Mouse (Mus musculus): ENCODE results near the gene Rab1b. TPM values are rescaled to one million over a fixed set of nuclear protein-coding genes. Genes with fewer than 3 reads are reported as not detected.
"Not testable (repeated sequence)": the region's sequence is repeated elsewhere in the genome, so short reads cannot be mapped to it uniquely, and the experiment has no call there.

Rab1b gene
- 246 and 252 TPM in 2 replicates for polyA plus RNA-seq (2014; fragmentation: Nextera tagmentation; extraction: Ambion mirVana)

DNA sequence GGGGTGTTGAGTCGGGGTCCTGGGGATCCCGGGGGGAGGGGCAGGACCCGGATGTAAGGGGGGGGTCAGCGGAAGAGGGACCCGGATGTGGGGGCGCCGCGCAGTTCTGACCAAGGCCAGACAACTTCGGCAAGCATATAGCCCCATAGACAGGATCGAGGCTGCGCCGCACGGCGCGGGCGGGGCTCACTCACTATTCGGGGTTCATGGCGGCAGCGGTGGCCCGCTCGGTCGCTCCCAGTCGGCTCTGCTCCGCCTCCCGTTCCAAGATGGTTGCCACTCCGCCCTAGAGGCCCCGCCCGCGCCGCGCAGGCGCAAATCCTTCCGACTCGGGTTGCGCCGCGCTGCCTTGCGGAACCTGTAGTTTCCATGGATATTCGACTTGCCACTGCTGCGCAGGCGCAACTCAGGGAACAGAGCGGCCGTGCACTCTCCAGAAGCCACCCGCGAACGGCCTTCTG lies at the start of gene Rab1b:
Rab1b (minus strand) TSS at position 342 of the 461 bp plus-strand sequence.
- peak within 1 kb of the TSS; percentile 86 for H3K4me3 ChIP-seq (ENCODE audit: low read depth, low read length)
- no peaks in the 10 kb centered on the region for H3K9me3 ChIP-seq (ENCODE audit: control insufficient read depth, low read length)
- peak within 1 kb of the TSS; percentile 91 for H3K27ac ChIP-seq (ENCODE audit: low read depth)
- peak; percentile 91 for ATAC-seq (replicated peaks; ENCODE audit: low FRiP score, low TSS enrichment, low read depth)
- peak within 1 kb of the TSS; percentile 85 for H3K9ac ChIP-seq (ENCODE audit: low read length)
- peak; percentile 95 for DNase-seq (ENCODE audit: low spot score)
- no peaks in the 10 kb centered on the region for H3K27me3 ChIP-seq (replicated peaks; ENCODE audit: control insufficient read depth, insufficient read depth, low read length)
- peaks cover 17% of the 10 kb centered on the region for H3K4me1 ChIP-seq (replicated peaks; ENCODE audit: control insufficient read depth, insufficient read depth, low read length)
- H3K36me3 ChIP-seq (ENCODE audit: control insufficient read depth, insufficient read depth, low read length) = peaks cover 66% of the 10 kb centered on the region
- WGBS = under 1% methylated on average over 46 of the region's 46 CpGs
- H3K4me2 ChIP-seq (ENCODE audit: low read length) = peak within 1 kb of the TSS; percentile 78

DNA sequence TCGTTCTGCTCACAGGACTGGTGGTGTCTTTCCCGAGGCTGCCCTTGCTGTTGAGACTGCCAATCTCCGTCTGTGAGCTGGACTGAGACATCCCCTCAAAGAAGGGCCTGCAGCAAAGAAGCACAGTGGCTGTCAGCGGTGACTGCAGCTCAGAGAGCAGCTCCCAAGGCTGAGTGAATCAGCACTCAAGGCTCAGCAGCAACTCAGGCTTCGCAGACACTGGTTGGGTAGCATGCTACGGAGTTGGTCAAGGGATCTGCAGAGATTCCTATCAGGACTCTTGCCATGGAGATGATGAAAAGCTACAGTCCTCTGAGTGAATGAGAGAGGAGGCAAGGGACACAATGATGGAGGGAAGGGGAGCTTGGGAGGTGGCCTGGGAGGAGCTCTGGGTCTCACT lies 45.4 kb upstream of the Rab1b start:
- H3K27me3 ChIP-seq (replicated peaks; ENCODE audit: control insufficient read depth, insufficient read depth, low read length) = no peaks in the 10 kb centered on the region
- ATAC-seq (replicated peaks; ENCODE audit: low FRiP score, low TSS enrichment, low read depth) (no peak), DNase-seq (ENCODE audit: low spot score) (no peak)
- WGBS = 92% methylated on average over 6 of the region's 6 CpGs
- H3K27ac ChIP-seq (ENCODE audit: low read depth) = no peak overlapping the region
- H3K9me3 ChIP-seq (ENCODE audit: control insufficient read depth, low read length) = no peaks in the 10 kb centered on the region
- H3K4me2 ChIP-seq (ENCODE audit: low read length) = no peak overlapping the region
- H3K4me1 ChIP-seq (replicated peaks; ENCODE audit: control insufficient read depth, insufficient read depth, low read length) = no peaks in the 10 kb centered on the region
- H3K4me3 ChIP-seq (ENCODE audit: low read depth, low read length) = no peak overlapping the region
- no peak overlapping the region for H3K9ac ChIP-seq (ENCODE audit: low read length)
- H3K36me3 ChIP-seq (ENCODE audit: control insufficient read depth, insufficient read depth, low read length) = peaks cover 30% of the 10 kb centered on the region

GRCm38 (mm10) chr19:5151741-5152140 lies 44.9 kb upstream of the Rab1b start:
- no peak for DNase-seq (ENCODE audit: low spot score)
- H3K27ac ChIP-seq (ENCODE audit: low read depth) = no peak overlapping the region
- no peak overlapping the region for H3K9ac ChIP-seq (ENCODE audit: low read length)
- H3K4me1 ChIP-seq (replicated peaks; ENCODE audit: control insufficient read depth, insufficient read depth, low read length) = no peaks in the 10 kb centered on the region
- no peak overlapping the region for H3K4me2 ChIP-seq (ENCODE audit: low read length)
- no peaks in the 10 kb centered on the region for H3K9me3 ChIP-seq (ENCODE audit: control insufficient read depth, low read length)
- peaks cover 33% of the 10 kb centered on the region for H3K36me3 ChIP-seq (ENCODE audit: control insufficient read depth, insufficient read depth, low read length)
- 87% methylated on average over 5 of the region's 5 CpGs for WGBS
- H3K27me3 ChIP-seq (replicated peaks; ENCODE audit: control insufficient read depth, insufficient read depth, low read length) = no peaks in the 10 kb centered on the region
- no peak for ATAC-seq (replicated peaks; ENCODE audit: low FRiP score, low TSS enrichment, low read depth)
- no peak overlapping the region for H3K4me3 ChIP-seq (ENCODE audit: low read depth, low read length)

DNA sequence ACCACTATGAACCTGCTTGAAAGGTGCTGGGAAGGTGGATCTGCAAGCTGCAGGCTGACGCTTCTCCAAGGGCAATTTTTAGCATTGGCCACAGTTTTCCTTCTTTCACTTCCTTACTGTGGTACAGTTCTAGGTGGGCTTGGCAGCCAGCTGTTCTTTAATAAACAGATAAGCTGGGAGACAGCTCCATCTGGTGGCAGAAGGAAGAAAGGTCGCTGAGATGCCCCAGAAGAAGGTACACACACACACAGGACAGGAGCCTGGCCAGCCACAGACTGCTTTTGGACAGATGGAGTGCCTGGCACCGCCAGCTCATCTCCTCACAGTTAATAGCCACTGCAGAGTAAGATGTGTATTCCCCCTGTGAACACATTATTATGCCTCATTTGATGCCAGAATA lies 44.5 kb upstream of the Rab1b start:
- no peaks in the 10 kb centered on the region for H3K27me3 ChIP-seq (replicated peaks; ENCODE audit: control insufficient read depth, insufficient read depth, low read length)
- peaks cover 37% of the 10 kb centered on the region for H3K36me3 ChIP-seq (ENCODE audit: control insufficient read depth, insufficient read depth, low read length)
- 50% methylated on average over 3 of the region's 3 CpGs for WGBS
- H3K9ac ChIP-seq (ENCODE audit: low read length) = no peak overlapping the region
- no peak overlapping the region for H3K27ac ChIP-seq (ENCODE audit: low read depth)
- no peaks in the 10 kb centered on the region for H3K9me3 ChIP-seq (ENCODE audit: control insufficient read depth, low read length)
- H3K4me1 ChIP-seq (replicated peaks; ENCODE audit: control insufficient read depth, insufficient read depth, low read length) = no peaks in the 10 kb centered on the region
- no peak overlapping the region for H3K4me3 ChIP-seq (ENCODE audit: low read depth, low read length)
- DNase-seq (ENCODE audit: low spot score) = peak; percentile 70
- no peak overlapping the region for H3K4me2 ChIP-seq (ENCODE audit: low read length)
- no peak for ATAC-seq (replicated peaks; ENCODE audit: low FRiP score, low TSS enrichment, low read depth)

- H3K4me3 ChIP-seq (ENCODE audit: low read depth, low read length) = no peak overlapping the region
- no peak overlapping the region for H3K9ac ChIP-seq (ENCODE audit: low read length)
- no peak overlapping the region for H3K27ac ChIP-seq (ENCODE audit: low read depth)
- H3K27me3 ChIP-seq (replicated peaks; ENCODE audit: control insufficient read depth, insufficient read depth, low read length) = no peaks in the 10 kb centered on the region
- ATAC-seq (replicated peaks; ENCODE audit: low FRiP score, low TSS enrichment, low read depth) (no peak), DNase-seq (ENCODE audit: low spot score) (no peak)
- no peaks in the 10 kb centered on the region for H3K9me3 ChIP-seq (ENCODE audit: control insufficient read depth, low read length)
- 92% methylated on average over 6 of the region's 6 CpGs for WGBS
- no peak overlapping the region for H3K4me2 ChIP-seq (ENCODE audit: low read length)
- peaks cover 38% of the 10 kb centered on the region for H3K36me3 ChIP-seq (ENCODE audit: control insufficient read depth, insufficient read depth, low read length)
- H3K4me1 ChIP-seq (replicated peaks; ENCODE audit: control insufficient read depth, insufficient read depth, low read length) = no peaks in the 10 kb centered on the region
These were observed 43.5 kb upstream of the Rab1b start for GRCm38 (mm10) chr19:5150358-5150757.

- WGBS = 77% methylated on average over 6 of the region's 6 CpGs
- not testable (repeated sequence) for H3K27me3 ChIP-seq (replicated peaks; ENCODE audit: control insufficient read depth, insufficient read depth, low read length); H3K27ac ChIP-seq (ENCODE audit: low read depth); ATAC-seq (replicated peaks; ENCODE audit: low FRiP score, low TSS enrichment, low read depth); H3K4me1 ChIP-seq (replicated peaks; ENCODE audit: control insufficient read depth, insufficient read depth, low read length); H3K9ac ChIP-seq (ENCODE audit: low read length); DNase-seq (ENCODE audit: low spot score); H3K4me3 ChIP-seq (ENCODE audit: low read depth, low read length); H3K9me3 ChIP-seq (ENCODE audit: control insufficient read depth, low read length); H3K4me2 ChIP-seq (ENCODE audit: low read length)
- peaks cover 44% of the 10 kb centered on the region for H3K36me3 ChIP-seq (ENCODE audit: control insufficient read depth, insufficient read depth, low read length)
These were observed 42.2 kb upstream of the Rab1b start for GRCm38 (mm10) chr19:5149041-5149440.

GRCm38 (mm10) chr19:5139640-5140039 lies 32.8 kb upstream of the Rab1b start:
- Histone ChIP-seq H3K27me3 (replicated peaks; ENCODE audit: control insufficient read depth, insufficient read depth, low read length) (no peaks in the 10 kb centered on the region), H3K4me3 (ENCODE audit: low read depth, low read length) (no peak overlapping the region), H3K4me1 (replicated peaks; ENCODE audit: control insufficient read depth, insufficient read depth, low read length) (no peaks in the 10 kb centered on the region), H3K9me3 (ENCODE audit: control insufficient read depth, low read length) (no peaks in the 10 kb centered on the region), H3K36me3 (ENCODE audit: control insufficient read depth, insufficient read depth, low read length) (peaks cover 50% of the 10 kb centered on the region), H3K9ac (ENCODE audit: low read length) (no peak overlapping the region), H3K4me2 (ENCODE audit: low read length) (no peak overlapping the region), H3K27ac (ENCODE audit: low read depth) (no peak overlapping the region)
- DNase-seq (ENCODE audit: low spot score) (peak; percentile 80), ATAC-seq (replicated peaks; ENCODE audit: low FRiP score, low TSS enrichment, low read depth) (no peak)
- WGBS = 2% methylated on average over 2 of the region's 2 CpGs

- Histone ChIP-seq H3K4me2 (ENCODE audit: low read length) (no peak overlapping the region), H3K36me3 (ENCODE audit: control insufficient read depth, insufficient read depth, low read length) (peaks cover 28% of the 10 kb centered on the region), H3K9ac (ENCODE audit: low read length) (no peak overlapping the region), H3K4me3 (ENCODE audit: low read depth, low read length) (no peak overlapping the region), H3K27me3 (replicated peaks; ENCODE audit: control insufficient read depth, insufficient read depth, low read length) (no peaks in the 10 kb centered on the region), H3K9me3 (ENCODE audit: control insufficient read depth, low read length) (no peaks in the 10 kb centered on the region), H3K4me1 (replicated peaks; ENCODE audit: control insufficient read depth, insufficient read depth, low read length) (no peaks in the 10 kb centered on the region), H3K27ac (ENCODE audit: low read depth) (no peak overlapping the region)
- 73% methylated on average over 4 of the region's 4 CpGs for WGBS
- ATAC-seq (replicated peaks; ENCODE audit: low FRiP score, low TSS enrichment, low read depth) = no peak
- no peak for DNase-seq (ENCODE audit: low spot score)
These were observed 24.4 kb upstream of the Rab1b start for GRCm38 (mm10) chr19:5131237-5131636.

DNA sequence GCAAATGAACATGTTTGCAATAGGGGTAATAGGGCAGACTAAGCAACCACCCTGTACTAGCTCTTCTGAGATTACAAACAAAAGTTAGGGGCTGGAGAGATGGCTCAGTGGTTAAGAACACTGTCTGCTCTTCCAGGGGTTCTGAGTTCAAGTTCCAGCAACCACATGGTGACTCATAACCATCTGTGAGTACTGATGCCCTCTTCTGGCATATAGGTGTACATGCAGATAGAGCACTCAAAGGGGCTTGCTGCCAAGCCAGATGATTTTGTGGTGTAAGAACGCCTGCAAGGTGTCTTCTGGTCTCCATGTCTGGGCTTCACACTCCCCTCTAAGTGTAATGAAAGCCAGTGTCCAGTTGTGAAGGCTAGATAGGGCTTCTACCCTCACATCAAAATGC lies 22.9 kb upstream of the Rab1b start:
- no peak overlapping the region for H3K9ac ChIP-seq (ENCODE audit: low read length)
- H3K36me3 ChIP-seq (ENCODE audit: control insufficient read depth, insufficient read depth, low read length) = peaks cover 14% of the 10 kb centered on the region; the same call in 1 of the 2 replicates
- H3K4me2 ChIP-seq (ENCODE audit: low read length) = no peak overlapping the region
- H3K9me3 ChIP-seq (ENCODE audit: control insufficient read depth, low read length) = no peaks in the 10 kb centered on the region
- WGBS = 43% methylated on average over 1 of the region's 1 CpGs
- no peak overlapping the region for H3K4me3 ChIP-seq (ENCODE audit: low read depth, low read length)
- no peaks in the 10 kb centered on the region for H3K27me3 ChIP-seq (replicated peaks; ENCODE audit: control insufficient read depth, insufficient read depth, low read length)
- no peaks in the 10 kb centered on the region for H3K4me1 ChIP-seq (replicated peaks; ENCODE audit: control insufficient read depth, insufficient read depth, low read length)
- no peak overlapping the region for H3K27ac ChIP-seq (ENCODE audit: low read depth)
- no peak for ATAC-seq (replicated peaks; ENCODE audit: low FRiP score, low TSS enrichment, low read depth)
- no peak for DNase-seq (ENCODE audit: low spot score)

Data from intestine, embryonic 14.5 days (tissue).